Mouse (Mus musculus) bone marrow, adult 2 months (tissue): Measurements from ENCODE around the gene Btrc.

ENCODE experiments used
- CTCF ChIP-seq: fragments of 200-500 bp; IDR thresholded peaks from 2 replicates; pipeline ENCODE4 v1.5.1; 2011; ENCODE audit warnings: low read length, control low read depth; ENCODE audit not compliant: control insufficient read depth, insufficient read depth
- POLR2A ChIP-seq: fragments of 200-500 bp; IDR thresholded peaks from 2 replicates; pipeline ENCODE4 v1.6.1; 2011; ENCODE audit warnings: low read depth, mild to moderate bottlenecking, control low read depth, low read length, borderline replicate concordance; ENCODE audit not compliant: control insufficient read depth

- TF ChIP-seq CTCF (no peak), POLR2A (no peak)
Observed at GRCm38 (mm10) chr19:45472691-45473520, 109.4 kb downstream of the Btrc start.
